Mouse (Mus musculus): Measurements from ENCODE around the gene Yrdc. TPM values are rescaled to one million over a fixed set of nuclear protein-coding genes. Genes with fewer than 3 reads are reported as not detected.

Yrdc gene
- polyA plus RNA-seq, 1 experiment from 2014 or later = 50.4 TPM

- Histone ChIP-seq H3K9me3 (no peaks in the 10 kb centered on the region), H3K4me3 (no peak overlapping the region), H3K9ac (no peak overlapping the region), H3K36me3 (no peaks in the 10 kb centered on the region), H3K4me2 (no peak overlapping the region), H3K27me3 (peaks cover 12% of the 10 kb centered on the region; the same call in 1 of the 2 replicates), H3K27ac (replicated peaks) (no peak overlapping the region), H3K4me1 (replicated peaks) (peaks cover 22% of the 10 kb centered on the region)
- no peak for ATAC-seq (ENCODE audit: low FRiP score, low read depth)
- WGBS = 18% methylated on average over 10 of the region's 10 CpGs
Measured at GRCm38 (mm10) chr4:124898428-124898827, 47.9 kb downstream of the Yrdc start.

- H3K27me3 ChIP-seq = peaks cover 12% of the 10 kb centered on the region; the same call in 1 of the 2 replicates
- no peak for ATAC-seq (ENCODE audit: low FRiP score, low read depth)
- H3K4me2 ChIP-seq = no peak overlapping the region
- H3K4me3 ChIP-seq = no peak overlapping the region
- no peak overlapping the region for H3K27ac ChIP-seq (replicated peaks)
- peaks cover 8% of the 10 kb centered on the region for H3K4me1 ChIP-seq (replicated peaks)
- H3K36me3 ChIP-seq = no peaks in the 10 kb centered on the region
- H3K9ac ChIP-seq = no peak overlapping the region
- WGBS = 59% methylated on average over 5 of the region's 5 CpGs
- H3K9me3 ChIP-seq = no peaks in the 10 kb centered on the region
Measured at GRCm38 (mm10) chr4:124899906-124900305, 49.4 kb downstream of the Yrdc start.

Other genes starting within 250 kb of the Yrdc start
- 0.23 and 0.31 TPM in 2 replicates for gene 3100002H09Rik, start 239.9 kb upstream of the Yrdc start, polyA plus RNA-seq (2015; fragmentation: Nextera tagmentation; extraction: Ambion mirVana)
- 7.9 and 13.4 TPM in 2 replicates for gene Pou3f1, start 193.9 kb upstream of the Yrdc start, polyA plus RNA-seq (2015; fragmentation: Nextera tagmentation; extraction: Ambion mirVana)
- gene Utp11, start 157.1 kb upstream of the Yrdc start, polyA plus RNA-seq (2015; fragmentation: Nextera tagmentation; extraction: Ambion mirVana) = 39.1 and 39.5 TPM in 2 replicates
- 1.6 and 2.8 TPM in 2 replicates for gene Fhl3, start 150.0 kb upstream of the Yrdc start, polyA plus RNA-seq (2015; fragmentation: Nextera tagmentation; extraction: Ambion mirVana)
- 96.2 and 106 TPM in 2 replicates for gene Sf3a3, start 135.9 kb upstream of the Yrdc start, polyA plus RNA-seq (2015; fragmentation: Nextera tagmentation; extraction: Ambion mirVana)
- gene Inpp5b, start 108.8 kb upstream of the Yrdc start, polyA plus RNA-seq (2015; fragmentation: Nextera tagmentation; extraction: Ambion mirVana) = 22.9 and 26.1 TPM in 2 replicates
- gene Mtf1, start 48.6 kb upstream of the Yrdc start, polyA plus RNA-seq (2015; fragmentation: Nextera tagmentation; extraction: Ambion mirVana) = 11.1 and 11.6 TPM in 2 replicates
- gene 1110065P20Rik, start 517 bp downstream of the Yrdc start, polyA plus RNA-seq (2015; fragmentation: Nextera tagmentation; extraction: Ambion mirVana) = 98.8 and 103 TPM in 2 replicates
- gene Maneal, start 11.5 kb downstream of the Yrdc start, polyA plus RNA-seq (2015; fragmentation: Nextera tagmentation; extraction: Ambion mirVana) = 15.9 and 16.0 TPM in 2 replicates
- 12.8 and 13.5 TPM in 2 replicates for gene Epha10, start 30.2 kb downstream of the Yrdc start, polyA plus RNA-seq (2015; fragmentation: Nextera tagmentation; extraction: Ambion mirVana)
- gene 9930104L06Rik, start 86.4 kb downstream of the Yrdc start, polyA plus RNA-seq (2015; fragmentation: Nextera tagmentation; extraction: Ambion mirVana) = 13.1 and 15.1 TPM in 2 replicates
- gene Cdca8, start 88.6 kb downstream of the Yrdc start, polyA plus RNA-seq (2015; fragmentation: Nextera tagmentation; extraction: Ambion mirVana) = 37.1 and 40.7 TPM in 2 replicates
- gene Rspo1, start 135.8 kb downstream of the Yrdc start, polyA plus RNA-seq (2015; fragmentation: Nextera tagmentation; extraction: Ambion mirVana) = 2.0 and 3.4 TPM in 2 replicates
- 85.8 and 92.7 TPM in 2 replicates for gene Gnl2, start 165.9 kb downstream of the Yrdc start, polyA plus RNA-seq (2015; fragmentation: Nextera tagmentation; extraction: Ambion mirVana)
- 1.1 and 1.4 TPM in 2 replicates for gene Dnali1, start 215.0 kb downstream of the Yrdc start, polyA plus RNA-seq (2015; fragmentation: Nextera tagmentation; extraction: Ambion mirVana)
- gene Snip1, start 216.0 kb downstream of the Yrdc start, polyA plus RNA-seq (2015; fragmentation: Nextera tagmentation; extraction: Ambion mirVana) = 22.7 and 23.8 TPM in 2 replicates
- gene Meaf6, start 234.5 kb downstream of the Yrdc start, polyA plus RNA-seq (2015; fragmentation: Nextera tagmentation; extraction: Ambion mirVana) = 139 and 149 TPM in 2 replicates